Mouse (Mus musculus) heart, embryonic 16.5 days (tissue): Measurements from ENCODE around the gene Uap1. TPM values are rescaled to one million over a fixed set of nuclear protein-coding genes. Genes with fewer than 3 reads are reported as not detected.

ENCODE experiments used
- ATAC-seq: fragments of 200-750 bp; cut with Nextera tagmentation; replicated peaks from 2 replicates; pipeline ENCODE4 v1.8.0; 2017; ENCODE audit warnings: moderate number of reproducible peaks; ENCODE audit not compliant: insufficient read depth, low FRiP score; ENCODE audit errors: extremely low read depth
- H3K27ac ChIP-seq: fragments of 300-500 bp; sonication (generic); 2 replicates; pipeline ENCODE4 v1.5.1; 2014; ENCODE audit warnings: mild to moderate bottlenecking, low read length, control low read depth, moderate library complexity
- H3K27me3 ChIP-seq: fragments of 300-500 bp; sonication (generic); 2 replicates; pipeline ENCODE4 v1.6.1; 2014; ENCODE audit warnings: low read length, mixed read lengths; ENCODE audit not compliant: control insufficient read depth, insufficient read depth
- H3K36me3 ChIP-seq: fragments of 300-500 bp; sonication (generic); 2 replicates; pipeline ENCODE4 v1.6.1; 2014; ENCODE audit not compliant: control insufficient read depth, insufficient read depth
- H3K4me1 ChIP-seq: fragments of 300-500 bp; sonication (generic); 2 replicates; pipeline ENCODE4 v1.6.1; 2014; ENCODE audit warnings: low read length, mixed read lengths; ENCODE audit not compliant: control insufficient read depth, insufficient read depth
- H3K4me2 ChIP-seq: fragments of 300-500 bp; sonication (generic); 2 replicates; pipeline ENCODE4 v1.6.1; 2014; ENCODE audit warnings: low read depth, mild to moderate bottlenecking, control low read depth, low read length
- H3K4me3 ChIP-seq: fragments of 300-500 bp; sonication (generic); 2 replicates; pipeline ENCODE4 v1.5.1; 2014; ENCODE audit warnings: mild to moderate bottlenecking, control low read depth, low read length
- H3K9ac ChIP-seq: fragments of 300-500 bp; sonication (generic); 2 replicates; pipeline ENCODE4 v1.6.1; 2014; ENCODE audit warnings: low read length, control low read depth
- H3K9me3 ChIP-seq: fragments of 300-500 bp; sonication (generic); replicated peaks from 2 replicates; pipeline ENCODE4 v1.6.1; 2016; ENCODE audit warnings: low read length; ENCODE audit not compliant: control insufficient read depth
- WGBS: fragments of 180-500 bp; shearing (Covaris S2); extraction: QIAGEN DNeasy Blood & Tissue Kit; methylation state at CpG from one replicate; pipeline ENCODE4 v1.1.7; 2014; 5-methylcytosine and 5-hydroxymethylcytosine counted together
- polyA plus RNA-seq: library from polyadenylated mRNA; unstranded; fragments of >200 nt; fragmentation: Nextera tagmentation; extraction: Ambion mirVana; gene quantifications from 2 replicates; pipeline ENCODE4 v1.2.1, GENCODE M21; 2015

The Uap1 gene
- polyA plus RNA-seq, 1 experiment from 2014 or later, result 48.8 TPM

DNA sequence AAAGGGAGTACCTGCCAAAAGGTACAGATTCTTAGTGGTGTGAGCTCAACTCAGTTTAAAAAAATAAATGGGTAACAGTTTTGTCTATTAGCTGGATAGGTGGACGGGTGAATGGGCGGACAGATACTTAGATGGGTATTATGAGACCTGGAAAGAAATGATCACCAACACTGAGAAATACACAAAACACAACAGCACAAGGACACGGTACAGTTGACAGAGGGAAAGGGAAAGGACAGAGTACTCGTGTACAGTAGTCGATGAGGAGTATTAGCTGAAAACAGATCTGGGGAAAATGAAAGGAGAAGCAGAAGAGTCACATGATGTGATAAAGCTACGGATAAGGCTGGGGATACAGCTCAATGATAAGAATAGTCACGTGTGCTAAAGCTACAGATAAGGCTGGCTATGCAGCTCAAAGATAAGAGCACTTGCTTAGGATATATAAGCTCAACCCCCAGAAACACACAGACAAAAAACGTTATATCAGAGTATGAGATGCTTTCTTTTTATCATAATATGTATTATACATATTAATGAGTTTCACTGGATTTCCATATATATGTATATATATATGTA lies 2.0 kb upstream of the Uap1 start:
- no peak overlapping the region for H3K9ac ChIP-seq
- H3K27ac ChIP-seq, result no peak overlapping the region
- H3K27me3 ChIP-seq, result no peaks in the 10 kb centered on the region
- ATAC-seq, result no peak
- H3K4me1 ChIP-seq, result peaks cover 13% of the 10 kb centered on the region
- H3K4me2 ChIP-seq, result no peak overlapping the region
- no peak overlapping the region for H3K4me3 ChIP-seq
- 60% methylated on average over 8 of the region's 8 CpGs for WGBS
- H3K36me3 ChIP-seq, result no peaks in the 10 kb centered on the region
- H3K9me3 ChIP-seq, result no peaks in the 10 kb centered on the region

DNA sequence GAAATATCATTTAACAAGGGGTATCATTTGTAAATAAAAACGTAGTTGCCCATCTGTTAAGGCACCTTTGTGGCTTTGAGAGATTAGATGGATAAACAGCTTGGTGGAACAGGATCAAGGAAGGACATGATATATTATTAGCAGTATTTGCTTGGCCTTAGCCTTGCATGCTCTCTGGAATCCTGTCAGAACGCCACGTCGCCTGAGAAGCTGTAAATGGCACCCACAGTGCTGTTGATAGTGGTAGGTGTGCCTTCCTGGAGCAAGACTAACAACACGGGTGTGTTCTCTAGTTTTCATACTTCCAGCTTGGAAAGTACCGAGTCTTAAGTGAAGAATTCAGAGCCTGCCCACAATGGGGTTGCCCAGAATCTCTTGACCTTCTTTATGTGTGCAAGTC lies 1.1 kb upstream of the Uap1 start:
- no peak for ATAC-seq
- no peak overlapping the region for H3K4me3 ChIP-seq
- H3K36me3 ChIP-seq, result no peaks in the 10 kb centered on the region
- H3K4me1 ChIP-seq, result peaks cover 13% of the 10 kb centered on the region
- H3K9me3 ChIP-seq, result no peaks in the 10 kb centered on the region
- no peaks in the 10 kb centered on the region for H3K27me3 ChIP-seq
- peak overlapping the region; percentile 2; the same call in 1 of the 2 replicates for H3K27ac ChIP-seq
- no peak overlapping the region; the same call in 1 of the 2 replicates for H3K9ac ChIP-seq
- 28% methylated on average over 6 of the region's 6 CpGs for WGBS
- H3K4me2 ChIP-seq, result peak overlapping the region; percentile 74; the same call in 1 of the 2 replicates

DNA sequence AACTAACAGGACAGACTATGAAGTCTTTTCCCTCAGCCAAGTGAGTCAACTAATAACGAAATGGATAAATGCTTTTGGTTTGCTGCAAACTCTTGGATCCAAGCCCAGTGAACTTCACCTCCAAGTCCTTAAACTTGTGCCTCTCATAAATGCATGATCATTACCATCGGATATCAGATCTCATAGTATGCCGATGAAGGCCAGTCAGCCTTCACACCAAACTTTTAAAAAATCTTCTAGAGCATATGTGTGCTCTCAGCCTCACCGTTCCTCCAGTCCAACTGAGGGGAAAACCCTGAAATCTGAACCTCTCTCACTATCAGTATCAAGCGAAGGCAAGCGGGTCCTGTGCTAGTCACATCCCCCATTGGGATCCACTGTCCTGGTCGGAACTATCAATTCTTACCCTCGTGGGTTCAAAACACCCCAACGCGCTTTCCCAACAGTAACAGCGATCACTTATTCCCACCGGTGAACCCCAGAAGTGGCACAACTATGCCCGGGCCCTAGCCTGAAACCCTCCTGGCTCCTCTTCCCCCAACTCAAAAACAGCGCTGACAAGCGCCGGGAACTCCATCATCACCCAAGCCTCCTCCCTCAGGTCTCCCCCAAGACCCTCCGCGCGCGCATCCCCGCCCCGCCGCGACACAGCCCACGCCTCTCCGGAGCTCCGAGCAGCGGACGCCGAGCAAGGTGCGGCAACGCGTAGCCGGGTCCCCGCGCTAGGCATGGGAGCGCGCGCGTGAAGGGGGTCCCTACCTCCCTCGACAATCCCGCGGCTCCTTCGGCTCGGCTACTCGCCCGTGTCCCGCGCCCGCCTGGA lies 555 bp downstream of the Uap1 start:
- H3K9ac ChIP-seq, result peak overlapping the region; percentile 90
- peak; percentile 63 for ATAC-seq
- peak overlapping the region; percentile 88 for H3K27ac ChIP-seq
- H3K36me3 ChIP-seq, result no peaks in the 10 kb centered on the region
- WGBS, result under 1% methylated on average over 50 of the region's 50 CpGs
- H3K4me2 ChIP-seq, result peak overlapping the region; percentile 84
- no peaks in the 10 kb centered on the region for H3K27me3 ChIP-seq
- peak overlapping the region; percentile 86 for H3K4me3 ChIP-seq
- peaks cover 21% of the 10 kb centered on the region for H3K4me1 ChIP-seq
- H3K9me3 ChIP-seq, result no peaks in the 10 kb centered on the region

DNA sequence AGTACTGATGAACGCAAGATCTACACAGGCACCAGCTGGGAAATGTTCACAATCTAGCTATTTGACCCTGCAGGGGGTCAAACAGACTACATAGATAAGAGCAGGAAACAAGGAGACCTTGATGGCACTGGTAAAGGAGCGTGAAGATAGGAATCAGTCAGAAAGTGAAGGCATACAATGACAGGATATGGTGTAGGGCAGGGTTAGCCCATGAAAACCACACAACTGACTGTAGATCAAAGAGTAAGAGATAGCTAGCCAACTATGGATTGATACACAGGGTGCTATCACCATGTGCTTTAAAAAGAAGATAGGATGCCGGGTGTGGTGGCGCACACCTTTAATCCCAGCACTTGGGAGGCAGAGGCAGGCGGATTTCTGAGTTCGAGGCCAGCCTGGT lies 7.0 kb downstream of the Uap1 start:
- 80% methylated on average over 6 of the region's 6 CpGs for WGBS
- Histone ChIP-seq H3K4me3 (no peak overlapping the region), H3K36me3 (peaks cover 13% of the 10 kb centered on the region; the same call in 1 of the 2 replicates), H3K4me2 (no peak overlapping the region), H3K9me3 (no peaks in the 10 kb centered on the region), H3K27me3 (no peaks in the 10 kb centered on the region), H3K4me1 (peaks cover 18% of the 10 kb centered on the region), H3K9ac (no peak overlapping the region), H3K27ac (no peak overlapping the region)
- ATAC-seq, result 0 out of 2 replicates have a peak, but pooled peaks have one; percentile 10

DNA sequence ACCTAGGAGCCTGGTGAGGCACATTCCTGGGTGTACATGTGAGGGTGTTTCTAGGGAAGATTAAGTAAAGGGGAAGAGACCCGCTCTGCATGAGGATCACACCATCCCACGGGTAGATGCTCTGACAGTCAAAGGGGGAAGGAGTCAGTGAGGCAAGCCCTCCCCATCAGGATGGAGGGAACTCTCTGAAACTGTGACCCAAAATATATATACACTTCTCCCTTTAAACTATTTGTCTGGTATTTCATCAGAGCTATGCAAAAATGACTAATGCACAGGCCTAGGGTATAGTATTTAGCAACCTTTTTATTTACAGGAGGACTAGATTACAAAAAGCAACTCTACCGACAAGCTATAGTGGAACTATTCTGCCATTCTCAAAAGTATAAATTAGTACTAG lies 9.8 kb downstream of the Uap1 start:
- Histone ChIP-seq H3K4me3 (no peak overlapping the region), H3K27ac (no peak overlapping the region), H3K36me3 (peaks cover 17% of the 10 kb centered on the region), H3K9me3 (no peaks in the 10 kb centered on the region), H3K4me1 (peaks cover 19% of the 10 kb centered on the region), H3K4me2 (no peak overlapping the region), H3K9ac (no peak overlapping the region), H3K27me3 (no peaks in the 10 kb centered on the region)
- ATAC-seq, result no peak
- WGBS, result 85% methylated on average over 3 of the region's 3 CpGs

DNA sequence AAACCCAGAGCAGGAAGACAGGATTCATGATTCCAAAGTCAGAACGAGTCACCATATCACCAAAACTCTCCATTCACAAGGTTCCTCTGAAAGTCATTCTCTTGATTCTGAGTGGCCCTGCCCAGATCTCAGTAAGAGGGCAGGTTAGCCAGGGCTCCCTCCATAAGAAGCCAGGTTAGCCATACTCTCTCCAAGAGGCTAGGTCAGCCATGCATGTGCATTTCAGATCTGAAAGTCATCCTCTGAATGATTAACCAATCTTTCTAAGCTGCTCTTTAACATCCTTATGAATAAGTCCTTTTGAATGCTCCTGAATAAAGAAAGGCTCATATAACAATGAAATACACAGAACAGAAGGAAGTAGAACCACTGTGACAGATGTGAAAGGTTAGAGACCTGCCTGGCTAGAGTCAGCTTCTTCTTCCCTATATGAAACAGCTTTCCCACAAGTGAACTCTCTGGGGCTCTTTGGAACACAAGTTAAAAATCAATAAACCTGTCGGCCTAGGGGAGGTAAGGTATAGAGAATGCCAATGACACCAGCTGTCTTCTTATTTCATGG lies 10.6 kb downstream of the Uap1 start:
- Histone ChIP-seq H3K4me1 (peaks cover 12% of the 10 kb centered on the region), H3K27ac (no peak overlapping the region), H3K4me2 (no peak overlapping the region), H3K9me3 (no peaks in the 10 kb centered on the region), H3K27me3 (no peaks in the 10 kb centered on the region), H3K4me3 (no peak overlapping the region), H3K9ac (no peak overlapping the region), H3K36me3 (peaks cover 18% of the 10 kb centered on the region)
- 81% methylated on average over 2 of the region's 2 CpGs for WGBS
- ATAC-seq, result no peak

DNA sequence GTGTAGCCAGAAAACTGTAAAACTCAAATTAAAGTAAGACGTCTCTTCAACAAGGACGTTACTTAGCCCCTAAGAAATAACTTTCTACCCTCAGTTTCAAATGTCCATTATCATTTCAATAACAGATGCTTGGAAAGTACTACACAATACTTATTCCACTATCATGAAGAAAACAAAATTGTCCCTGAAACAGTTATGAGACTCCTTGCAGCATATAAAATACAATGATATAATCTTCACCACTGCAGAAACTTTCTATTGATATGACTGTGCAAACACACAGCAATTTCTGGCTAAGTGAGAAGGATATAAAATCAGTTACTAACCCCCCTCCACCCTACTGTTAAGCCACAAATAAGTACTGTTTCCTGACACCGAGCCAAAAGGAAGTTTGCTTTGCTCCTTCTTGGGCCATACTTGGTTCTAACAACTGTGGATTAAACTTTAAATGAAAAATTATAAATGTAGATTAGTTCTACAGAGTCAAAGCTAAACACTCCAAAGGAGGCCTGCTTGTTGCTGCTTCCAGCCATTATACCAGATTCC lies 11.3 kb downstream of the Uap1 start:
- no peaks in the 10 kb centered on the region for H3K9me3 ChIP-seq
- no peaks in the 10 kb centered on the region for H3K27me3 ChIP-seq
- H3K36me3 ChIP-seq, result peaks cover 19% of the 10 kb centered on the region
- peaks cover 10% of the 10 kb centered on the region for H3K4me1 ChIP-seq
- WGBS, result 81% methylated on average over 3 of the region's 3 CpGs
- no peak overlapping the region for H3K27ac ChIP-seq
- no peak overlapping the region for H3K9ac ChIP-seq
- ATAC-seq, result no peak
- H3K4me2 ChIP-seq, result no peak overlapping the region
- H3K4me3 ChIP-seq, result no peak overlapping the region

DNA sequence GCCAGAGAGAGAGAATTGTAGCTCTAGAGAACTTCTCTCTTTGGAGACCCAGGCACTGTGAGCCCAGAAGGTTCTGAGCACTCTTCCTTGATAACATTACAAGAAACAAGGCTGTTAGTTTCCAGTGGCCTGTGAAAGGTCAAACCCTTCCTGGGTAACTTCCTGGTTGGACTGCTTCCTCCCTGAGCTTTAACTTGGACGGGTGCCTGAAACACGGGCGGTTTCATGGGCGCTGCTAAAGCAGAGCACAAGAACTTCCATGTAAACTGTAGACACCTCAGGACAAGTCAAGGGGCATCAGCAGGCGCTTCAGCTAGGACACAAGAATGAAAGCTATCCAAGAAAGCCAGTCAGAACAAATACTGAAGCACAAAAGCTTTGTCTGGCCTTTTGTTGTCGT lies 12.9 kb downstream of the Uap1 start:
- ATAC-seq, result peak; percentile 23; the same call in 1 of the 2 replicates
- H3K4me2 ChIP-seq, result no peak overlapping the region
- no peaks in the 10 kb centered on the region for H3K9me3 ChIP-seq
- H3K36me3 ChIP-seq, result peaks cover 24% of the 10 kb centered on the region
- WGBS, result 41% methylated on average over 6 of the region's 6 CpGs
- H3K9ac ChIP-seq, result no peak overlapping the region
- no peak overlapping the region for H3K4me3 ChIP-seq
- peaks cover 3% of the 10 kb centered on the region; the same call in 1 of the 2 replicates for H3K4me1 ChIP-seq
- peak overlapping the region; percentile 37 for H3K27ac ChIP-seq
- no peaks in the 10 kb centered on the region for H3K27me3 ChIP-seq
